Mouse (Mus musculus) heart, adult 2 months (tissue): ENCODE measurements around the gene Sdad1.

ENCODE experiments used
- CTCF ChIP-seq: fragments of 200-600 bp; IDR thresholded peaks from 2 replicates; pipeline ENCODE4 v1.8.1; 2022; ENCODE audit warnings: antibody characterized with exemption, mild to moderate bottlenecking, moderate library complexity
- POLR2A ChIP-seq: fragments of 200-500 bp; IDR thresholded peaks from 2 replicates; pipeline ENCODE4 v1.6.1; 2011; ENCODE audit warnings: mild to moderate bottlenecking, low read depth, low read length, control low read depth; ENCODE audit not compliant: insufficient read depth

- TF ChIP-seq CTCF (no peak), POLR2A (no peak)
Observed at GRCm38 (mm10) chr5:92283107-92283506, 27.2 kb downstream of the Sdad1 start.
